Mouse (Mus musculus) heart, adult 2 months (tissue): ENCODE results near the gene 4933427D14Rik. TPM values are rescaled to one million over a fixed set of nuclear protein-coding genes. Genes with fewer than 3 reads are reported as not detected.
A peak's percentile ranks its signal among the peaks of the same experiment; 100 is the strongest.

Experiments used
- DNase-seq, 2 experiments: peaks; one replicate each; pipeline ENCODE4 v3.0.0; 2021
- H3K27ac ChIP-seq: fragments of 200-600 bp; 2 replicates; pipeline ENCODE4 v1.8.1; 2022
- H3K27me3 ChIP-seq: fragments of 200-500 bp; 2 replicates; pipeline ENCODE4 v1.6.1; 2012; ENCODE audit warnings: mild to moderate bottlenecking, low read length, inconsistent platforms, mixed read lengths; ENCODE audit not compliant: control insufficient read depth, insufficient read depth
- H3K36me3 ChIP-seq: fragments of 200-500 bp; 2 replicates; pipeline ENCODE4 v1.6.1; 2012; ENCODE audit warnings: low read length, inconsistent platforms; ENCODE audit not compliant: control insufficient read depth, insufficient read depth
- H3K4me1 ChIP-seq: fragments of 200-500 bp; 2 replicates; pipeline ENCODE4 v1.6.1; 2011; ENCODE audit warnings: low read length; ENCODE audit not compliant: control insufficient read depth, insufficient read depth
- H3K4me3 ChIP-seq: fragments of 200-600 bp; 2 replicates; pipeline ENCODE4 v1.8.1; 2022
- H3K79me2 ChIP-seq: fragments of 200-500 bp; replicated peaks from 2 replicates; pipeline ENCODE4 v1.6.1; 2012; ENCODE audit warnings: mild to moderate bottlenecking, inconsistent platforms, low read length, moderate library complexity, mixed read lengths; ENCODE audit not compliant: control insufficient read depth, insufficient read depth
- H3K9ac ChIP-seq: fragments of 200-500 bp; 2 replicates; pipeline ENCODE4 v1.6.1; 2012; ENCODE audit warnings: low read depth, mild to moderate bottlenecking, control low read depth, inconsistent platforms, low read length, mixed read lengths
- CTCF ChIP-seq: fragments of 200-600 bp; IDR thresholded peaks from 2 replicates; pipeline ENCODE4 v1.8.1; 2022; ENCODE audit warnings: antibody characterized with exemption, mild to moderate bottlenecking, moderate library complexity
- EP300 ChIP-seq: fragments of 200-500 bp; IDR thresholded peaks from 2 replicates; pipeline ENCODE4 v1.6.1; 2011; ENCODE audit warnings: low read depth, low read length, control low read depth; ENCODE audit not compliant: insufficient read depth
- POLR2A ChIP-seq: fragments of 200-500 bp; IDR thresholded peaks from 2 replicates; pipeline ENCODE4 v1.6.1; 2011; ENCODE audit warnings: mild to moderate bottlenecking, low read depth, low read length, control low read depth; ENCODE audit not compliant: insufficient read depth
- WGBS: fragments of 180-500 bp; shearing (Covaris S2); methylation state at CpG from one replicate; pipeline ENCODE4 v1.1.7; 2018; 5-methylcytosine and 5-hydroxymethylcytosine counted together
- intact Hi-C: fragments of 180-260 bp; cut with DNase I; formaldehyde crosslinking; loops from one replicate; pipeline ENCODE4 v1.15.1; 2025
- polyA plus RNA-seq: library from polyadenylated mRNA; depleted of rRNA; stranded (reverse); fragments of >200 nt; gene quantifications from 2 replicates; pipeline ENCODE4 v1.2.3, GENCODE M21; 2012
- total RNA-seq, 2 experiments: library from RNA; stranded (reverse); gene quantifications; 2 replicates each; pipeline ENCODE4 v1.2.3; 2021

Gene 4933427D14Rik
- total and polyA plus RNA-seq, 3 experiments: 2.0 to 2.3 (median 2.0) TPM

DNA sequence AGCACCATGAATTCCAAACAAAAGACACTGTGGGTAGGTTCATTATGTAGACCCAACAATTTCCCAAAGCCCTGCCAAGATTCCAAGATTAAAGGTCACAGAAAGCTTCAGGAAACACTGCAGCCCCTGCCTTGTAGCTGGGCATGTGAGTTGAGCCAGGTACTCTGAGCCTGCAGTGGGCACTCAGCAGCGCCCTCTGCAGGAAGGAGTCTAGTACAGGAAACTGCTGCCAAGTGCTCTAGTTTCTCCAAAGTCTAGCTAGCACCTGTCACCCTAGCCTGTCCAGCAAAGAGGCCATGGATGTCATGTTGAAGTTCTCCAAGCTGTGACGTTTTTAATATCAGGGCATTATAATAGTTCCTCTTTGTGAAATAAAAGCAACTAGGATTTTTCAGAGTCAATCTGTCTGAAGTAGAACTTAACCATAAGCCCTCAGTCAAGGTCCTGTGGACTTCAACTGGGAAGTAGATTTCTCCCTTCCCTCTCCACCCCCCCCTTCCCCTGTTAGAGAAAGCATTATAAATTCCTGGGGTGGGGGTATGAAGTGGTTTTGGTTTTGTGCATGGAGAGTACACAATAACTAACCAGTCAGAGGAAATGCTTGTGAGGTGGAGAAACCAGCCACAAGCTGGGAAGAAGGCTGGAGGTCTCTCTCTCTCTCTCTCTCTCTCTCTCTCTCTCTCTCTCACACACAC lies 61.9 kb downstream of the 4933427D14Rik start:
- Histone ChIP-seq H3K4me3 (no peak overlapping the region), H3K4me1 (no peaks in the 10 kb centered on the region), H3K27me3 (no peaks in the 10 kb centered on the region), H3K9ac (no peak overlapping the region), H3K27ac (no peak overlapping the region), H3K36me3 (no peaks in the 10 kb centered on the region), H3K79me2 (no peaks in the 10 kb centered on the region)
- intact Hi-C loops: loop anchor here (1.0 kb wide), 1 partner anchor 93 kb away; no protein-coding TSS in a partner anchor
- TF ChIP-seq EP300: no peak
- no peak for TF ChIP-seq POLR2A
- peak; percentile 81 for TF ChIP-seq CTCF
- peak in 1 of 2 experiments; percentile 33 for DNase-seq
- 13% methylated on average over 2 of the region's 2 CpGs for WGBS

DNA sequence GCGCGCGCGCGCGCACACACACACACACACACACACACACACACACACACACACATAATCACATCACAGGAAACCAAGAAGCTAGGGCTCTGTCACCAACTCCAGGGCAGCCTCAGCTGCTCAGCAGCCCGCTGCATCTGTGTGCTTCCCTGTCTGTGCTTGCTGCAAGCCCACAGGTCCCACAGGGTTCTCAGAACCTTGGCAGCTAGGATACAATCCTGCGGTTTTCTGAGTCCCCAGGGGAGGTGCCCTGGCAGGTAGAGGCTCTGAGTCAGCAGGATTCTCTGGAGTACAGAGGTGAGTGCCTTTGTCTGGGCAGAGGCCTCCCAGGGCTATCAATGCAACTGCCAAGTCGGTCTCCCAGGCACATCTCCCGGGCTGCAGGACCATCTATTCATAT lies 64.4 kb downstream of the 4933427D14Rik start:
- no peak for DNase-seq
- no peak for TF ChIP-seq POLR2A
- TF ChIP-seq CTCF: no peak
- no peak for TF ChIP-seq EP300
- H3K4me3 ChIP-seq: no peak overlapping the region
- intact Hi-C loops: no loop called here
- H3K79me2 ChIP-seq: no peaks in the 10 kb centered on the region
- WGBS: 67% methylated on average over 10 of the region's 10 CpGs
- H3K36me3 ChIP-seq: no peaks in the 10 kb centered on the region
- H3K27me3 ChIP-seq: no peaks in the 10 kb centered on the region
- no peak overlapping the region for H3K27ac ChIP-seq
- no peak overlapping the region for H3K9ac ChIP-seq
- no peaks in the 10 kb centered on the region for H3K4me1 ChIP-seq

DNA sequence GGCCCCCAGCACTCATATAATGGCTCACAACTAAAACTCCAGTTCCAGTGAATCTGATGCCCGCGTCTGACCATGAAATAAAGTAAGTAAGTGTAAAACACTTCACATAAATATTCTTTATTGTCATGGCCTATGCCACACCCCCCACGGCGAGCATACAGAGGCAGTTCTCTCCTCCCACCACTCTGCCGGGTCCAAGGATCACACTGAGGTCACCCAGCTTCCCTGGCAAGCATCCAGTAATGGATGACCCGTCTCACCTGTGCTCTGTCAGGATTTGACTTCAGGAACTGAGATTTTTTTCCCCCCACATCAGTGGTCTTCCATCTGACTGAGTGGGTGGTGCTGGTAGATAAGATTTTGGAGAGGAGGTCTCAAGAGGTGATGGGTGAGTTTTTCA lies 67.1 kb downstream of the 4933427D14Rik start:
- no peak overlapping the region for H3K9ac ChIP-seq
- H3K4me1 ChIP-seq: no peaks in the 10 kb centered on the region
- no peak overlapping the region for H3K4me3 ChIP-seq
- no peak for DNase-seq
- intact Hi-C loops: no loop called here
- H3K36me3 ChIP-seq: no peaks in the 10 kb centered on the region
- no peaks in the 10 kb centered on the region for H3K79me2 ChIP-seq
- 52% methylated on average over 6 of the region's 6 CpGs for WGBS
- no peak overlapping the region for H3K27ac ChIP-seq
- no peak for TF ChIP-seq EP300
- TF ChIP-seq CTCF: no peak
- TF ChIP-seq POLR2A: no peak
- H3K27me3 ChIP-seq: no peaks in the 10 kb centered on the region

DNA sequence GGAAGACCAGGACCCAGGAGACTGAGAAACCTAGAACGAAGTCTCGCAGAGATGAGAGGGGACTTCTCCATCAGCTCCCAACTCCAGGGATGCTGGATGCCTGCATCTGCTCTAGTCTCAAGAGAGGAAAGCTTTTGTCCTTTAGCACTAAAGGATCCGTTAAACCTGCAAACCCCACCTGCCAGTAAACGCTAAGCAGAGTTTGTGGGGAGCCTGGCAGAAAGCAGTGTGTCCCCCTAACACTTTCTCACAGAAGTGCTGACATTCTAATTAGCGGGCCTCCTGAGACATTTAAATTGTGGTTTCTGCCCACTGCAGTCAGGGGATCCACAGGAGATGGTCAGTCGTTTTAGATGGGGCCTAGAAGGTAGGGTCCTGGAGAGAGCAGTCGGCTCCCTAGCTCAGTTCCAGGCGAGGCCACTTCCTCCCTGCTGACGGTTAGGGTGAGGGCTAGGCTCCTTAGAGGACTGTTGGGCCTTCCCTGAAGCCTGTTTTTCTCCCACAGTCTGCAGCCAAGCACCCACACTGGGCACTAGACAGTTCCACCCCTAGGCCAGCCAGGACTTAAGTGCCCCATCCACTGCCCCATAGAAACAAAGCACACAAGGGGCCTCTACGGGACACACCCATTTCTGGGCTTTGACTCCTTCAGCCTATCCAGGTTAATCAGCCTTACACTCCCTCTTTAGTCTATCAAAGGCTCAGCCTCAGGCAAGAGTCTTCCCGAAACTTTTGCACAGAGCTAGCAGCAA lies 70.9 kb downstream of the 4933427D14Rik start:
- Histone ChIP-seq H3K9ac (peak overlapping the region; percentile 86; the same call in 1 of the 2 replicates), H3K27me3 (no peaks in the 10 kb centered on the region), H3K36me3 (no peaks in the 10 kb centered on the region), H3K4me1 (peaks cover 12% of the 10 kb centered on the region), H3K4me3 (no peak overlapping the region; the same call in 1 of the 2 replicates), H3K79me2 (no peaks in the 10 kb centered on the region), H3K27ac (no peak overlapping the region; the same call in 1 of the 2 replicates)
- WGBS: 73% methylated on average over 11 of the region's 11 CpGs
- no peak for DNase-seq
- TF ChIP-seq CTCF (no peak), POLR2A (no peak), EP300 (no peak)
- intact Hi-C loops: no loop called here

DNA sequence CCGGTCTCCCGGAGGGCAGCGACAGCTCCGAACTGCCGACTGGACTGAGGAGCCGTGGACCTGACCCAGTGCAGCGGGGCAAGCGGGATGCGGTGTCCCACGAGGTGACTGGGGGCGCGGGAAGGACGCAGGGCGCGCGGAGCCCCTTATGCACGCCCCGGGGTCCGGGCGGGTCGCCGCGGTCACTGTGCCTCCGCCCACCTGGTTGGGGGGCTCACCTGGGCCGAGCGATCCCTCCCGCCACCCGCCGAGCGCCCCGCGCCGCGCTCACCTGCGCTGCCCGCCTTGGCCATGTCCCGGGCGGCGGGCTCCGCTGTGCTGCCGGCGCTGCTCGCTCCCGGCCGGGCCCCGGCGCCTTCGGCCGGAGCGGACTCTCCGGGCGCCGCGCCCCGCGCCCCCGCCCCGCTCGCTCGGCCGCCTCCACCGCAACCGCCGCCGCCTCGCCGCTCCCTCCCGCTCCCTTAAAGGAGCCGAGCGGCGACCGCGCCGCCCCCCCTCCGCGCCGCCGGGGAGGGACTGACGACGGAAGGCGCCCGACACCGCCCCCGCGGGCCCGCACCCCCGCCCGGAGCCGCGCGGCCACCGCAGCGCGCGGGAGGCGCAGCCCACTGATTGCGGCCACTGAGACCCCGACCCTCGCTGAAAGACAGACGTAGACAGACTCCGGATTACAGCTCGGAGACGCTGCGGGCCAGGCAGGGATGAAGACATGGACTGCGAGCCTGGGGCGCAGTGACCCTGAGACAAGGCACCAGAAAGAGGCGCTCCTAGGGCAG lies 71.7 kb downstream of the 4933427D14Rik start, which contains the start of gene Pitpnm3:
Pitpnm3 (minus strand) TSS at position 396 of the 776 bp plus-strand sequence.
- Histone ChIP-seq H3K79me2 (no peaks in the 10 kb centered on the region), H3K27me3 (no peaks in the 10 kb centered on the region), H3K9ac (peak within 1 kb of the TSS; percentile 86), H3K4me1 (peaks cover 16% of the 10 kb centered on the region), H3K36me3 (no peaks in the 10 kb centered on the region), H3K4me3 (peak within 1 kb of the TSS; percentile 54), H3K27ac (peak within 1 kb of the TSS; percentile 33; the same call in 1 of the 2 replicates)
- no peak for TF ChIP-seq POLR2A
- no peak for TF ChIP-seq EP300
- no peak for TF ChIP-seq CTCF
- 1% methylated on average over 102 of the region's 107 CpGs for WGBS
- DNase-seq: peak; percentile 74 to 75
- intact Hi-C loops: no loop called here
